ENCODE assay signal across 7 mouse cellular contexts in genomic region chr4:40844811-40845751, GRCm38 (mm10). TPM values are rescaled to one million over a fixed set of nuclear protein-coding genes. Genes with fewer than 3 reads are reported as not detected.
DNase-seq lines count a peak whose midpoint lies in the region; ATAC-seq and TF ChIP-seq lines count a peak whose summit lies in the region.

No protein-coding gene starts in this region.

- 0 out of 2 replicates have a peak, but pooled peaks cover 10% of the 10 kb centered on the region for H3K4me1 ChIP-seq in forebrain, postnatal 0 days (ENCODE audit: insufficient read depth)
- peaks cover 50% of the 10 kb centered on the region for H3K4me1 ChIP-seq in intestine, embryonic 14.5 days (replicated peaks; ENCODE audit: control insufficient read depth, insufficient read depth, low read length)
- H3K4me1 ChIP-seq in liver, embryonic 16.5 days (ENCODE audit: control insufficient read depth, low read depth, low read length) = peaks cover 85% of the 10 kb centered on the region
- H3K4me1 ChIP-seq in stomach, embryonic 15.5 days = peaks cover 42% of the 10 kb centered on the region

- H3K36me3 ChIP-seq in forebrain, postnatal 0 days (ENCODE audit: insufficient read depth) = no peaks in the 10 kb centered on the region; the same call in 1 of the 2 replicates
- H3K36me3 ChIP-seq in intestine, embryonic 14.5 days (ENCODE audit: control insufficient read depth, insufficient read depth, low read length) = no peaks in the 10 kb centered on the region
- peaks cover 4% of the 10 kb centered on the region for H3K36me3 ChIP-seq in liver, embryonic 16.5 days (ENCODE audit: control insufficient read depth, insufficient read depth)
- no peaks in the 10 kb centered on the region for H3K36me3 ChIP-seq in stomach, embryonic 15.5 days

- no peak overlapping the region for H3K4me2 ChIP-seq in forebrain, postnatal 0 days (ENCODE audit: low read depth)
- H3K4me2 ChIP-seq in intestine, embryonic 14.5 days (ENCODE audit: low read length) = no peak overlapping the region
- peak overlapping the region; percentile 53 for H3K4me2 ChIP-seq in liver, embryonic 16.5 days (ENCODE audit: low read depth, low read length)
- 0 out of 2 replicates have a peak overlapping the region, but pooled peaks have one; percentile 24 for H3K4me2 ChIP-seq in stomach, embryonic 15.5 days

- no peaks in the 10 kb centered on the region for H3K27me3 ChIP-seq in Patski
- H3K27me3 ChIP-seq in forebrain, postnatal 0 days (ENCODE audit: insufficient read depth, low read length) = no peaks in the 10 kb centered on the region
- no peaks in the 10 kb centered on the region for H3K27me3 ChIP-seq in intestine, embryonic 14.5 days (replicated peaks; ENCODE audit: control insufficient read depth, insufficient read depth, low read length)
- no peaks in the 10 kb centered on the region for H3K27me3 ChIP-seq in liver, embryonic 16.5 days (ENCODE audit: control insufficient read depth, insufficient read depth, low read depth, low read length)
- no peaks in the 10 kb centered on the region for H3K27me3 ChIP-seq in stomach, embryonic 15.5 days (replicated peaks)

- H3K27ac ChIP-seq in forebrain, postnatal 0 days (ENCODE audit: low read depth, low read length) = peak overlapping the region; percentile 64
- H3K27ac ChIP-seq in intestine, embryonic 14.5 days (ENCODE audit: low read depth) = peak overlapping the region; percentile 85
- peak overlapping the region; percentile 65 for H3K27ac ChIP-seq in liver, embryonic 16.5 days (ENCODE audit: low read length)
- H3K27ac ChIP-seq in stomach, embryonic 15.5 days = peak overlapping the region; percentile 93

- H3K4me3 ChIP-seq in forebrain, postnatal 0 days (ENCODE audit: low read depth, low read length) = no peak overlapping the region
- no peak overlapping the region for H3K4me3 ChIP-seq in intestine, embryonic 14.5 days (ENCODE audit: low read depth, low read length)
- H3K4me3 ChIP-seq in liver, embryonic 16.5 days (ENCODE audit: low read depth, low read length) = no peak overlapping the region
- H3K4me3 ChIP-seq in stomach, embryonic 15.5 days (replicated peaks) = no peak overlapping the region

- POLR2A ChIA-PET in Patski (lab: Charles Lee) = no interaction called here

- CTCF ChIA-PET in Patski (lab: Charles Lee) = no interaction called here

- 47% methylated on average over 12 of the region's 12 CpGs for WGBS in forebrain, postnatal 0 days
- WGBS in intestine, embryonic 14.5 days = 45% methylated on average over 12 of the region's 12 CpGs
- 35% methylated on average over 12 of the region's 12 CpGs for WGBS in liver, embryonic 16.5 days (ENCODE audit: insufficient replicate concordance)
- 38% methylated on average over 12 of the region's 12 CpGs for WGBS in stomach, embryonic 15.5 days

- peak; percentile 63 for ATAC-seq in CD4-positive, CD25-positive, alpha-beta regulatory T cell, adult 4 months
- ATAC-seq in Patski = peak; percentile 62
- ATAC-seq in forebrain, postnatal 0 days = no peak
- no peak for ATAC-seq in intestine, embryonic 14.5 days (replicated peaks; ENCODE audit: low FRiP score, low TSS enrichment, low read depth)
- no peak for ATAC-seq in liver, embryonic 16.5 days (ENCODE audit: low read depth)
- no peak for ATAC-seq in stomach, embryonic 15.5 days (ENCODE audit: insufficient read depth, low FRiP score, low read depth)

- in situ Hi-C loops in Patski (cut with MboI; ENCODE audit: low pct_unique_long_range_greater_than_20kb) = no loop called here

- no peak overlapping the region for H3K9ac ChIP-seq in forebrain, postnatal 0 days
- H3K9ac ChIP-seq in intestine, embryonic 14.5 days (ENCODE audit: low read length) = no peak overlapping the region
- H3K9ac ChIP-seq in liver, embryonic 16.5 days (ENCODE audit: low read depth, low read length) = peak overlapping the region; percentile 33
- H3K9ac ChIP-seq in stomach, embryonic 15.5 days = no peak overlapping the region

- H3K9me3 ChIP-seq in forebrain, postnatal 0 days (ENCODE audit: low read length) = no peaks in the 10 kb centered on the region
- H3K9me3 ChIP-seq in intestine, embryonic 14.5 days (ENCODE audit: control insufficient read depth, low read length) = no peaks in the 10 kb centered on the region
- H3K9me3 ChIP-seq in liver, embryonic 16.5 days (replicated peaks; ENCODE audit: control insufficient read depth, low read length) = no peaks in the 10 kb centered on the region
- H3K9me3 ChIP-seq in stomach, embryonic 15.5 days = no peaks in the 10 kb centered on the region

- no peak for DNase-seq in Patski (ENCODE audit: low read depth, low spot score)
- no peak for DNase-seq in forebrain, postnatal 0 days
- no peak for DNase-seq in intestine, embryonic 14.5 days (ENCODE audit: low spot score)
- DNase-seq in left cerebral cortex, adult 11 months (ENCODE audit: low spot score) = no peak

- no peak for TF ChIP-seq CTCF in Patski (IDR thresholded peaks at IDR 0.05)
- no peak for TF ChIP-seq CTCF in forebrain, postnatal 0 days (IDR thresholded peaks at IDR 0.05; ENCODE audit: low read depth)

RNA-seq across cellular contexts. Expression of gene B4galt1, which starts 8.7 kb away (rescaled TPM):
- 10 to 100 TPM; 52.5 to 61.3 TPM for polyA plus RNA-seq in CD4-positive, CD25-positive, alpha-beta regulatory T cell, adult 4 months (2017; shearing (Covaris generic))
- 32.1 TPM for polyA plus RNA-seq in Patski (2021)
- 6.8 and 10.0 TPM in 2 replicates for total RNA-seq in forebrain, postnatal 0 days (2014; rRNA removed)
- 4.6 and 4.9 TPM in 2 replicates for polyA plus RNA-seq in forebrain, postnatal 0 days (2015; fragmentation: Nextera tagmentation; extraction: Ambion mirVana)
- 36.7 and 37.9 TPM in 2 replicates for polyA plus RNA-seq in intestine, embryonic 14.5 days (2014; fragmentation: Nextera tagmentation; extraction: Ambion mirVana)
- polyA plus RNA-seq in liver, embryonic 16.5 days (2015; fragmentation: Nextera tagmentation; extraction: Ambion mirVana) = 29.7 and 32.6 TPM in 2 replicates
- polyA plus RNA-seq in stomach, embryonic 15.5 days (2015; fragmentation: Nextera tagmentation; extraction: Ambion mirVana) = 47.2 and 47.8 TPM in 2 replicates

Comparison
In these comparisons a context has a peak if more than half of its experiments do, and no peak if none do; other contexts are left out.
1. ATAC-seq: peak in CD4-positive, CD25-positive, alpha-beta regulatory T cell, adult 4 months (single experiment) and Patski (single experiment); none in forebrain, postnatal 0 days (single experiment), intestine, embryonic 14.5 days (single experiment), liver, embryonic 16.5 days (single experiment) and stomach, embryonic 15.5 days (single experiment).
2. H3K4me2 ChIP-seq: peak in liver, embryonic 16.5 days (single experiment) and stomach, embryonic 15.5 days (single experiment); none in forebrain, postnatal 0 days (single experiment) and intestine, embryonic 14.5 days (single experiment).
3. Peak in every context shown above with its lines, with median percentiles within 50 percentile points of each other: H3K27ac ChIP-seq.